Mouse (Mus musculus) mouse embryonic stem cell (cell line): Measurements from ENCODE around the gene Cox10.
"Not testable (repeated sequence)": the region's sequence is repeated elsewhere in the genome, so short reads cannot be mapped to it uniquely, and the experiment has no call there.

Experiments used
- in situ Hi-C, 2 experiments: fragments of 300-500 bp; cut with MboI; formaldehyde crosslinking; loops; 1 replicate in 1 of 2; 3 replicates in 1 of 2; pipeline ENCODE4 v1.14.3; 2019 to 2020; ENCODE audit warnings: low sequenced_read_pairs in 2 of 2, low pct_unique_long_range_greater_than_20kb in 1 of 2, mixed read lengths in 1 of 2; ENCODE audit not compliant: unreplicated experiment in 1 of 2

Cox10 gene

GRCm38 (mm10) chr11:64078956-64079726 lies at the start of gene Cox10:
Gene Cox10 (minus strand): TSS chr11:64079468.
- in situ Hi-C loops = no loop called here

GRCm38 (mm10) chr11:64128016-64128415 lies 48.7 kb upstream of the Cox10 start:
- in situ Hi-C loops = no loop called here

- in situ Hi-C loops = no loop called here
These were observed 46.2 kb upstream of the Cox10 start for GRCm38 (mm10) chr11:64125471-64125870.

- in situ Hi-C loops = not testable (repeated sequence)
These were observed 43.9 kb upstream of the Cox10 start for GRCm38 (mm10) chr11:64123174-64123573.

GRCm38 (mm10) chr11:64116711-64117110 lies 37.4 kb upstream of the Cox10 start:
- in situ Hi-C loops = no loop called here

GRCm38 (mm10) chr11:64115822-64116221 lies 36.6 kb upstream of the Cox10 start:
- in situ Hi-C loops = no loop called here

GRCm38 (mm10) chr11:64115101-64115500 lies 35.8 kb upstream of the Cox10 start:
- in situ Hi-C loops = no loop called here

- in situ Hi-C loops = no loop called here
These were observed 20.8 kb upstream of the Cox10 start for GRCm38 (mm10) chr11:64100060-64100459.

- in situ Hi-C loops = no loop called here
These were observed 13.8 kb upstream of the Cox10 start for GRCm38 (mm10) chr11:64093058-64093457.

- in situ Hi-C loops = no loop called here
These were observed 11.9 kb upstream of the Cox10 start for GRCm38 (mm10) chr11:64091150-64091549.

- in situ Hi-C loops = no loop called here
These were observed 10.4 kb upstream of the Cox10 start for GRCm38 (mm10) chr11:64089682-64090081.

- in situ Hi-C loops = no loop called here
These were observed 6.6 kb upstream of the Cox10 start for GRCm38 (mm10) chr11:64085888-64086287.

- in situ Hi-C loops = no loop called here
These were observed 436 bp upstream of the Cox10 start for GRCm38 (mm10) chr11:64079727-64080081.

- in situ Hi-C loops = no loop called here
These were observed 3.1 kb downstream of the Cox10 start for GRCm38 (mm10) chr11:64076212-64076611.

GRCm38 (mm10) chr11:64073379-64073778 lies 5.9 kb downstream of the Cox10 start:
- in situ Hi-C loops = no loop called here

- in situ Hi-C loops = no loop called here
These were observed 7.7 kb downstream of the Cox10 start for GRCm38 (mm10) chr11:64071536-64071935.

- in situ Hi-C loops = no loop called here
These were observed 13.3 kb downstream of the Cox10 start for GRCm38 (mm10) chr11:64066001-64066400.

GRCm38 (mm10) chr11:64063130-64063529 lies 16.1 kb downstream of the Cox10 start:
- in situ Hi-C loops = no loop called here

- in situ Hi-C loops = no loop called here
These were observed 17.0 kb downstream of the Cox10 start for GRCm38 (mm10) chr11:64062226-64062625.

GRCm38 (mm10) chr11:64059305-64059704 lies 20.0 kb downstream of the Cox10 start:
- in situ Hi-C loops = no loop called here
